In the genomic region with DNA sequence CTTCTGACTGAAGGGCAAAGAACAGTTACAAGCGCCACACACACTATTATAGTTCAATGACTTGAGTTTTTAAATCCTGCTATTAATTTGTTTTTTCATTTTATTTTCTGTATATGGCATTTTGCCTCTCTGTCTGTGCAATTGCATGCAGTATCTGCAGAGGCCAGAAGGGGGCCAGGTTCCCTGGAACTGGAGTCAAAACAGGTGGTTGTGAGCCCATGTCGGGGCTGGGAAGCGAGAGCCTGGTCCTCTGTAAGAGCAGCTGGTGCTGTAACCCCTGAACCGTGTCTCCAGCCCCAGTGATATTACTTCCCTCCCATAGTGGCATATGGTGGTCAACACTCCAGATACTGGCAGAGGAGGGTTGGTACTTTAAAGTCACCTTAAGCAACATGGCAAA, we compare ENCODE assay signal across 8 mouse cellular contexts. TPM values are rescaled to one million over a fixed set of nuclear protein-coding genes. Genes with fewer than 3 reads are reported as not detected.
DNase-seq lines count a peak whose midpoint lies in the region; ATAC-seq and TF ChIP-seq lines count a peak whose summit lies in the region.

No protein-coding gene starts in this region.

- no peaks in the 10 kb centered on the region for H3K27me3 ChIP-seq in hindbrain, embryonic 14.5 days (ENCODE audit: control insufficient read depth, insufficient read depth, low read length)
- peaks cover 9% of the 10 kb centered on the region for H3K27me3 ChIP-seq in hindbrain, embryonic 12.5 days
- H3K27me3 ChIP-seq in E14TG2a.4 (ENCODE audit: insufficient read depth, low read length) = peaks cover 22% of the 10 kb centered on the region

- TF ChIP-seq CTCF in E14TG2a.4 (conservative IDR thresholded peaks at IDR 0.05; ENCODE audit: low read length) = peak; percentile 80

- no peak overlapping the region for H3K4me3 ChIP-seq in hindbrain, embryonic 14.5 days (replicated peaks; ENCODE audit: low read length)
- H3K4me3 ChIP-seq in hindbrain, embryonic 12.5 days = no peak overlapping the region
- H3K4me3 ChIP-seq in E14TG2a.4 (replicated peaks; ENCODE audit: low read length) = no peak overlapping the region

- intact Hi-C loops in gastrocnemius, postnatal 36 days (cut with DNase I) = loop anchor here (2.0 to 5.0 kb wide), 2 partner anchors 30 to 84 kb away; partner anchors contain the start of gene Tle6

- no peak overlapping the region for H3K4me2 ChIP-seq in hindbrain, embryonic 14.5 days (replicated peaks)
- H3K4me2 ChIP-seq in hindbrain, embryonic 12.5 days (replicated peaks) = no peak overlapping the region

- no peak overlapping the region for H3K27ac ChIP-seq in hindbrain, embryonic 14.5 days
- no peak overlapping the region for H3K27ac ChIP-seq in hindbrain, embryonic 12.5 days

- no peak overlapping the region for H3K9ac ChIP-seq in hindbrain, embryonic 14.5 days
- no peak overlapping the region for H3K9ac ChIP-seq in hindbrain, embryonic 12.5 days

- 14% methylated on average over 4 of the region's 4 CpGs for WGBS in hindbrain, embryonic 14.5 days
- WGBS in hindbrain, embryonic 12.5 days = 8% methylated on average over 4 of the region's 4 CpGs

- no peaks in the 10 kb centered on the region for H3K4me1 ChIP-seq in hindbrain, embryonic 14.5 days (replicated peaks; ENCODE audit: control insufficient read depth, insufficient read depth, low read length)
- no peaks in the 10 kb centered on the region for H3K4me1 ChIP-seq in hindbrain, embryonic 12.5 days
- H3K4me1 ChIP-seq in E14TG2a.4 (replicated peaks; ENCODE audit: low read depth, low read length) = peaks cover 23% of the 10 kb centered on the region

- H3K36me3 ChIP-seq in hindbrain, embryonic 14.5 days (replicated peaks; ENCODE audit: control insufficient read depth, insufficient read depth) = no peaks in the 10 kb centered on the region
- H3K36me3 ChIP-seq in hindbrain, embryonic 12.5 days = no peaks in the 10 kb centered on the region
- H3K36me3 ChIP-seq in E14TG2a.4 (ENCODE audit: insufficient read depth, low read length) = no peaks in the 10 kb centered on the region

- peak; percentile 69 for DNase-seq in hindbrain, embryonic 14.5 days (ENCODE audit: low spot score)
- DNase-seq in brain, adult 2 months (ENCODE audit: low read depth, low spot score) = peak; percentile 73
- peak; percentile 55 to 67 for DNase-seq in gastrocnemius, postnatal 36 days
- peak; percentile 75 to 79 for DNase-seq in layer of hippocampus, postnatal 10 days (ENCODE audit: low spot score in 2 of 2)
- DNase-seq in mesoderm, embryonic 11.5 days (ENCODE audit: low read depth, low spot score) = peak; percentile 76
- peak; percentile 67 to 86 for DNase-seq in thymus, postnatal 10 days (ENCODE audit: low spot score in 2 of 2)

- H3K9me3 ChIP-seq in hindbrain, embryonic 14.5 days (ENCODE audit: control insufficient read depth, low read length) = no peaks in the 10 kb centered on the region
- no peaks in the 10 kb centered on the region for H3K9me3 ChIP-seq in hindbrain, embryonic 12.5 days (replicated peaks)
- H3K9me3 ChIP-seq in E14TG2a.4 (ENCODE audit: low read length) = peaks cover 6% of the 10 kb centered on the region

- no peak for ATAC-seq in hindbrain, embryonic 14.5 days (ENCODE audit: low FRiP score)
- ATAC-seq in hindbrain, embryonic 12.5 days (ENCODE audit: low FRiP score) = no peak

RNA-seq across cellular contexts. Expression of gene Gna15, which starts 5.5 kb away (rescaled TPM):
- 1.1 and 1.2 TPM in 2 replicates for polyA plus RNA-seq in hindbrain, embryonic 14.5 days (2014; fragmentation: Nextera tagmentation; extraction: Ambion mirVana)
- polyA plus RNA-seq in hindbrain, embryonic 12.5 days (2016; fragmentation: Nextera tagmentation; extraction: Ambion mirVana) = 0.75 and 0.82 TPM in 2 replicates
- under 1 TPM in 1 of 2 experiments, not detected in 1; 0.20 TPM for total RNA-seq in gastrocnemius, postnatal 36 days (2021)
- total RNA-seq in layer of hippocampus, postnatal 10 days (2021) = 1 to 10 TPM; 1.9 to 3.2 TPM

RNA-seq across cellular contexts. Expression of gene S1pr4, which starts 18.6 kb away (rescaled TPM):
- polyA plus RNA-seq in hindbrain, embryonic 14.5 days (2014; fragmentation: Nextera tagmentation; extraction: Ambion mirVana) = 0.70 and 0.81 TPM in 2 replicates
- polyA plus RNA-seq in hindbrain, embryonic 12.5 days (2016; fragmentation: Nextera tagmentation; extraction: Ambion mirVana) = 0.52 and 0.65 TPM in 2 replicates
- total RNA-seq in gastrocnemius, postnatal 36 days (2021) = 1 to 10 TPM in 1 of 2 experiments, under 1 TPM in 1; 0.46 to 1.5 TPM
- total RNA-seq in layer of hippocampus, postnatal 10 days (2021) = under 1 TPM in 1 of 2 experiments, not detected in 1; 0.30 TPM

RNA-seq across cellular contexts. Expression of gene Ncln, which starts 22.4 kb away (rescaled TPM):
- 53.8 and 59.0 TPM in 2 replicates for polyA plus RNA-seq in hindbrain, embryonic 14.5 days (2014; fragmentation: Nextera tagmentation; extraction: Ambion mirVana)
- polyA plus RNA-seq in hindbrain, embryonic 12.5 days (2016; fragmentation: Nextera tagmentation; extraction: Ambion mirVana) = 75.1 and 79.5 TPM in 2 replicates
- 10 to 100 TPM; 42.1 to 44.9 TPM for total RNA-seq in gastrocnemius, postnatal 36 days (2021)
- 100 to 1,000 TPM in 1 of 2 experiments, 10 to 100 TPM in 1; 89.3 to 116 TPM for total RNA-seq in layer of hippocampus, postnatal 10 days (2021)

RNA-seq across cellular contexts. Expression of gene Gna11, which starts 26.4 kb away (rescaled TPM):
- polyA plus RNA-seq in hindbrain, embryonic 14.5 days (2014; fragmentation: Nextera tagmentation; extraction: Ambion mirVana) = 87.5 and 95.5 TPM in 2 replicates
- 75.2 and 76.3 TPM in 2 replicates for polyA plus RNA-seq in hindbrain, embryonic 12.5 days (2016; fragmentation: Nextera tagmentation; extraction: Ambion mirVana)
- total RNA-seq in gastrocnemius, postnatal 36 days (2021) = 10 to 100 TPM; 23.6 TPM
- total RNA-seq in layer of hippocampus, postnatal 10 days (2021) = 100 to 1,000 TPM; 124 to 125 TPM

RNA-seq across cellular contexts. Expression of gene Celf5, which starts 36.0 kb away (rescaled TPM):
- 46.6 and 55.9 TPM in 2 replicates for polyA plus RNA-seq in hindbrain, embryonic 14.5 days (2014; fragmentation: Nextera tagmentation; extraction: Ambion mirVana)
- polyA plus RNA-seq in hindbrain, embryonic 12.5 days (2016; fragmentation: Nextera tagmentation; extraction: Ambion mirVana) = 37.1 and 41.3 TPM in 2 replicates
- total RNA-seq in gastrocnemius, postnatal 36 days (2021) = not detected
- total RNA-seq in layer of hippocampus, postnatal 10 days (2021) = 100 to 1,000 TPM; 259 to 261 TPM
